Mouse (Mus musculus) heart, postnatal 0 days (tissue): ENCODE measurements around the gene Mad1l1.

Experiments
- CTCF ChIP-seq: IDR thresholded peaks from 2 replicates; pipeline ENCODE4 v1.5.1; 2016; ENCODE audit warnings: antibody characterized with exemption, control low read depth, low read depth
- EP300 ChIP-seq: IDR thresholded peaks from 2 replicates; pipeline ENCODE4 v1.6.1; 2016; ENCODE audit warnings: antibody characterized with exemption, low read depth

GRCm38 (mm10) chr5:140213001-140213400, 108.4 kb downstream of the Mad1l1 start:
- TF ChIP-seq EP300 (no peak), CTCF (no peak)
